Mouse (Mus musculus): ENCODE results near the gene Sqstm1. TPM values are rescaled to one million over a fixed set of nuclear protein-coding genes. Genes with fewer than 3 reads are reported as not detected.
"Not testable (repeated sequence)": the region's sequence is repeated elsewhere in the genome, so short reads cannot be mapped to it uniquely, and the experiment has no call there.

Gene Sqstm1
- polyA plus RNA-seq, 1 experiment = 171 TPM

- no peak for TF ChIP-seq CTCF (IDR thresholded peaks at IDR 0.05; ENCODE audit: extremely low read depth, insufficient read length, insufficient replicate concordance, low read depth, low read length)
- no peak for TF ChIP-seq POLR2A (IDR thresholded peaks at IDR 0.05; ENCODE audit: low read depth, low read length)
- no peak overlapping the region for H3K27ac ChIP-seq (ENCODE audit: insufficient read depth, low read depth, low read length)
- WGBS = 76% methylated on average over 3 of the region's 3 CpGs
- no peaks in the 10 kb centered on the region; the same call in 1 of the 2 replicates for H3K4me1 ChIP-seq (ENCODE audit: control insufficient read depth, insufficient read depth, insufficient read length, low read length)
- no peak overlapping the region for H3K4me3 ChIP-seq (ENCODE audit: low read depth, low read length)
- H3K36me3 ChIP-seq (ENCODE audit: control insufficient read depth, insufficient read depth, low read length) = no peaks in the 10 kb centered on the region; the same call in 1 of the 2 replicates
- H3K27me3 ChIP-seq (ENCODE audit: control insufficient read depth, insufficient read depth, low read length) = no peaks in the 10 kb centered on the region
Measured at GRCm38 (mm10) chr11:50176351-50176750, 34.3 kb downstream of the Sqstm1 start.

GRCm38 (mm10) chr11:50174730-50175187, 35.9 kb downstream of the Sqstm1 start:
- WGBS = under 1% methylated on average over 27 of the region's 27 CpGs
- no peaks in the 10 kb centered on the region for H3K27me3 ChIP-seq (ENCODE audit: control insufficient read depth, insufficient read depth, low read length)
- H3K4me1 ChIP-seq (ENCODE audit: control insufficient read depth, insufficient read depth, insufficient read length, low read length) = no peaks in the 10 kb centered on the region; the same call in 1 of the 2 replicates
- TF ChIP-seq CTCF (IDR thresholded peaks at IDR 0.05; ENCODE audit: extremely low read depth, insufficient read length, insufficient replicate concordance, low read depth, low read length) (no peak), POLR2A (IDR thresholded peaks at IDR 0.05; ENCODE audit: low read depth, low read length) (peak; percentile 36; the same call in 1 of the 2 replicates)
- H3K4me3 ChIP-seq (ENCODE audit: low read depth, low read length) = peak overlapping the region; percentile 95
- H3K27ac ChIP-seq (ENCODE audit: insufficient read depth, low read depth, low read length) = no peak overlapping the region
- peaks cover 7% of the 10 kb centered on the region; the same call in 1 of the 2 replicates for H3K36me3 ChIP-seq (ENCODE audit: control insufficient read depth, insufficient read depth, low read length)

GRCm38 (mm10) chr11:50174111-50174729, 36.4 kb downstream of the Sqstm1 start, which contains the start of gene Mrnip:
Gene Mrnip (plus strand): TSS chr11:50174444.
- not testable (repeated sequence) for H3K4me1 ChIP-seq (ENCODE audit: control insufficient read depth, insufficient read depth, insufficient read length, low read length); H3K27me3 ChIP-seq (ENCODE audit: control insufficient read depth, insufficient read depth, low read length)
- Histone ChIP-seq H3K27ac (ENCODE audit: insufficient read depth, low read depth, low read length) (peak within 1 kb of the TSS; percentile 23; the same call in 1 of the 2 replicates), H3K36me3 (ENCODE audit: control insufficient read depth, insufficient read depth, low read length) (peaks cover 11% of the 10 kb centered on the region), H3K4me3 (ENCODE audit: low read depth, low read length) (peak within 1 kb of the TSS; percentile 95)
- 4% methylated on average over 19 of the region's 19 CpGs for WGBS

GRCm38 (mm10) chr11:50168352-50168751, 42.3 kb downstream of the Sqstm1 start:
- TF ChIP-seq POLR2A (IDR thresholded peaks at IDR 0.05; ENCODE audit: low read depth, low read length) (no peak), CTCF (IDR thresholded peaks at IDR 0.05; ENCODE audit: extremely low read depth, insufficient read length, insufficient replicate concordance, low read depth, low read length) (no peak)
- 86% methylated on average over 5 of the region's 5 CpGs for WGBS
- Histone ChIP-seq H3K4me3 (ENCODE audit: low read depth, low read length) (no peak overlapping the region), H3K27ac (ENCODE audit: insufficient read depth, low read depth, low read length) (no peak overlapping the region), H3K36me3 (ENCODE audit: control insufficient read depth, insufficient read depth, low read length) (peaks cover 33% of the 10 kb centered on the region), H3K27me3 (ENCODE audit: control insufficient read depth, insufficient read depth, low read length) (no peaks in the 10 kb centered on the region), H3K4me1 (ENCODE audit: control insufficient read depth, insufficient read depth, insufficient read length, low read length) (no peaks in the 10 kb centered on the region; the same call in 1 of the 2 replicates)

- 93% methylated on average over 3 of the region's 3 CpGs for WGBS
- no peak overlapping the region for H3K27ac ChIP-seq (ENCODE audit: insufficient read depth, low read depth, low read length)
- TF ChIP-seq CTCF (IDR thresholded peaks at IDR 0.05; ENCODE audit: extremely low read depth, insufficient read length, insufficient replicate concordance, low read depth, low read length) (no peak), POLR2A (IDR thresholded peaks at IDR 0.05; ENCODE audit: low read depth, low read length) (no peak)
Measured at GRCm38 (mm10) chr11:50162338-50163050, 48.1 kb downstream of the Sqstm1 start.

GRCm38 (mm10) chr11:50161578-50162304, 48.9 kb downstream of the Sqstm1 start:
- 72% methylated on average over 10 of the region's 10 CpGs for WGBS
- TF ChIP-seq POLR2A (IDR thresholded peaks at IDR 0.05; ENCODE audit: low read depth, low read length) = no peak
- TF ChIP-seq CTCF (IDR thresholded peaks at IDR 0.05; ENCODE audit: extremely low read depth, insufficient read length, insufficient replicate concordance, low read depth, low read length) = peak; percentile 98
- H3K36me3 ChIP-seq (ENCODE audit: control insufficient read depth, insufficient read depth, low read length) = peaks cover 32% of the 10 kb centered on the region

More at GRCm38 (mm10) chr11:50162338-50163050, 48.1 kb downstream of the Sqstm1 start:
- no peaks in the 10 kb centered on the region for H3K27me3 ChIP-seq (ENCODE audit: control insufficient read depth, insufficient read depth, low read length)
- peaks cover 25% of the 10 kb centered on the region for H3K36me3 ChIP-seq (ENCODE audit: control insufficient read depth, insufficient read depth, low read length)
- no peak overlapping the region for H3K4me3 ChIP-seq (ENCODE audit: low read depth, low read length)
- peaks cover 14% of the 10 kb centered on the region for H3K4me1 ChIP-seq (ENCODE audit: control insufficient read depth, insufficient read depth, insufficient read length, low read length)

More at GRCm38 (mm10) chr11:50161578-50162304, 48.9 kb downstream of the Sqstm1 start:
- Histone ChIP-seq H3K27me3 (ENCODE audit: control insufficient read depth, insufficient read depth, low read length) (no peaks in the 10 kb centered on the region), H3K27ac (ENCODE audit: insufficient read depth, low read depth, low read length) (no peak overlapping the region), H3K4me3 (ENCODE audit: low read depth, low read length) (no peak overlapping the region), H3K4me1 (ENCODE audit: control insufficient read depth, insufficient read depth, insufficient read length, low read length) (peaks cover 14% of the 10 kb centered on the region)
